Mouse (Mus musculus): Measurements from ENCODE around the gene Art2b.
"Not testable (repeated sequence)": the region's sequence is repeated elsewhere in the genome, so short reads cannot be mapped to it uniquely, and the experiment has no call there.

Art2b gene

GRCm38 (mm10) chr7:101574413-101574812 lies 11.0 kb downstream of the Art2b start:
- in situ Hi-C loops (cut with MboI; ENCODE audit: unreplicated experiment in 2 of 2) = no loop called here

DNA sequence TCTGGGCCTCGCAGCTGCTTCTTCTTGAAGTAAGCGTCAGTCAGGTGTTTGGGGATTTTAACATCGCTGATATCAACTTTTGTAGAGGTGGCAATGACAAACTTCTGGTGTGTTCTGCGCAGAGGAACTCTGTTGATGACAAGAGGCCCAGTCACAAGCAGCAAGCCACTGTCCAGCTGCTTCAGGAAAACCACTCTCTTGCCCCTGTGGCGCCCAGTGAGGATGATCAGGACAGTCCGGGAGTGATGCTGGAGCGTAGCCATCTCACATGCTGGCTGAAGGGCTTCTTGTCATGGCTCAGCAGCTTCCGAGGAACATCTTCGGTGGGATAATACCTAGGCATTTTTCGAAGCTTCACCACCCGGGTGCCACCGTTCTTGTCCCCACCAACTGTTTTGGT lies 11.8 kb downstream of the Art2b start:
- in situ Hi-C loops (cut with MboI; ENCODE audit: unreplicated experiment in 2 of 2) = not testable (repeated sequence)

DNA sequence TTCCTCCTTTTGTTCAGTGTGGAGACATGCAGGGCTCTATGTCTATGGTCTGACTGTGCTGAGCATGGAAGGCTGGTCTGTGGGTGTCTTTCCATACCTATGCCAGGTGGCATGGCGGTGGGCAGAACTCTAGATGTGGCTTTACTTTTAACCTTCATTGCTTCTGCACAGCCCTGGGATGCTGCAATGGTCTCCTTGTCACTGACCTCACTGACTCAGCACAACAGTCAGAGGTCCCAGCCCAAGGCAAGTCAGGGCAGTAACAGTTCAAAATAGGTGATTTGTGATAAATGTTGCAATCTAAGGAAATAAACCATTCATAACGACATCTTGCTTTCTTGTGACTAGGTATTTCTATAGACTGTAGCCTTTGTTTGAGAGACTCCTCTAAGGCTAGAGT lies 21.3 kb downstream of the Art2b start:
- in situ Hi-C loops (cut with MboI; ENCODE audit: unreplicated experiment in 2 of 2) = no loop called here

DNA sequence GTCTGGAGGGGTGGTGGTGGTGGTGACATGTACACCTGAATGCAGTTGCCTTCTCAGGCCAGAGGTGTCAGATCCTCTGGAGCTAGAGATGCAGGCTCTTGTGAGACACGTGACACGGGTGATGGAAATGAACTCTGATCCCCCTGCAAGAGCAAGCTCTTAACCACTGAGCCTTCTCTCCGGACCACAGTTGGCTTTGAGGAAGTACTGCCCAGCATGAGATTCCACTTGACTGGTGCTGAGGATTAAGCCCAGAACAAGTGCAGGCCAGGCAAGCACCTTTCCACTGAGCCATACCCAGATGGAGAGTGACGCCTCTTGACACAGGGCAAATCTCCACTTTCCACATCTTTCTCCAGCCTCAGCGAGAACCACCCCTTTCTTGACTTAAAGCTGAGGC lies 26.0 kb downstream of the Art2b start:
- in situ Hi-C loops (cut with MboI; ENCODE audit: unreplicated experiment in 2 of 2) = not testable (repeated sequence)

DNA sequence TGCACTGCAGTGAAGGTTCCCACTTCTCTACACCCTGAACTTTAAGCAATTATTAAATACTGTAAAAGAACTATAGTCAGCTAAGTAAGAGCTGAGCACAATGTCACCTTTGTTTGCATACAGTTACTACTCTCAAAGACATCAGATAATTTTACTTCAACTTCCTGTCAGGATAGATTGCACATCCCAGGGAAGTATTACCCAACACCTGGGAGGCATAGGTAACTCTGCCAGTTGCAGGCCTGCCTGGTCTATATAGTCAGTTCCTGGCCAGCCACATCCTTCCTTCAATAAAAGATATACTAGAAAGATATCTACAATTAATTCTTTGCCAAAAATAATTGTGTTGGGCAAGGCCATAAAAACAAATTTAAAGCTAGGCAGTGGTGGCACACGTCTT lies 28.0 kb downstream of the Art2b start:
- in situ Hi-C loops (cut with MboI; ENCODE audit: unreplicated experiment in 2 of 2) = no loop called here

DNA sequence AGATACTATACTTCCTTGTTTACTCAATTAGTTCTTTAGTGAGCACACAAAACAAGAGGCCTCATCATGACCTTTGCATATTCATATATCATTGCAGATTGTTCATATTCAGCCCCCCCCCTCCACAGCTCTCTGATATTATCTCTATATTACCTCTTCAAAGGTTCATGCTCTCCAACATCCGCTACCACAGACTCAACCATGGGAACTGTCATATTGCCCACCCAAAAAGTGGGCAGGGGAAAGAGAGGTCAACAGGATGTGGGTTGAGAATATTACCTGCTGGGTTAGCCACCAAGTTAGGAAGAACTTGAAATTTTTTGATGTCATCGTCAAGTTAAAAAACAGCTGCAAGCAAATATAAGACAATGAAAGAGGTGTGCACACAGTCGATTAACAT lies 29.9 kb downstream of the Art2b start:
- in situ Hi-C loops (cut with MboI; ENCODE audit: unreplicated experiment in 2 of 2) = not testable (repeated sequence)

GRCm38 (mm10) chr7:101551530-101551929 lies 33.9 kb downstream of the Art2b start:
- in situ Hi-C loops (cut with MboI; ENCODE audit: unreplicated experiment in 2 of 2) = no loop called here

DNA sequence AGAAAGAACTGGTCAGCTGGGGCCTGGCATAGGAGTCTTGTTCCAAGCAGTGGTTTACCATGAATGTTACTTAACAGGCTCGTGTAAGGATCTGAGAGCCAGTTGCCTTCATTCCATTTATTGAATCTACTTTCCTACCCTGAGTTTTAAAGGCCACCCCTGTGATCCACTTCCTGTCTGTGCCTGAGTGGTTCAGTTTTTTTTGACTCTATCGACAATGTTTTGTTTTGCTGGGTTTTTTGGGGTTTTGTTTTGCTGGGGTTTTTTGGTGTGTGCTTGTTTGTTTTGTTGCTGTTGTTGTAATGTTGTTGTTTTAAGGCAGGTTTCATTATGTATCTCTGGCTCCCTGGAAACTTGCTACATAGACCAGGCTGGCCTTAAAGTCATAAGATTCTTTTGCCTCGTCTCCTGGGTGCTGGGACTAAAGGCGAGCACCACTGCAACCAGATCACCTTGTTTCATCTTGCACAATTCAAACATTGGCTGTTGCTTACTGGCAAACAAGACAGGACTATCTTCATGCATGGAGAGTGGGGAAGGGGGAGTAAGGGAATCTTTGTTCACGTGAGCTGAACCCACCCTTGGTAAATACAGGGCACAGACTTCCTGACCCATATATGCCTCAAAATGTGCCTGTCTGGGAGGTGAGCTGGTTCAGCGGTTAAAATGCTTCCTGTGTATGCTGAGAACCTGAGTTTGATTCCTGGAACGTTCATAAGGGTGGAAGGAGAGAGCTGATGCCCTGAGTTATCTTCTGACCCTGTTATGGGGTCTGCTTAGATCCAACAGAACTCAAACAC lies 34.5 kb downstream of the Art2b start:
- in situ Hi-C loops (cut with MboI; ENCODE audit: unreplicated experiment in 2 of 2) = no loop called here

DNA sequence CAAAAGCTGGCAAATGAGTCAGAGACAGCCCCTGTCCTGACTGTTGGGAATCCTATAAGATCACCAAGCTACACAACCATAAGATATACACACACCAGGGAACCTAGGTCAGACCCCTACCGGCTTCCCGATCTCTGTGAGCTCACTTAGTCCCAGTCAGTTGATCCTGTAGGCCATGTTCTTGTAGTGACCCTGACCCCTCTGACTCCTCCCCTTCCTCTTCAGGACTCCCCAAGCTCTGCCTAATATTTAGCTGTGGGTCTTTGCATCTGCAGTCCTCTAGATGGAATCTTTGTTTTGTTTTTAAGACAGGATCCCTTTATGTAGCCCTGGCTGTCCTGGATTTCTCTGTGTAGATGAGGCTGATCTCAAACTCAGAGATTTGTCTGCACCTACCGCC lies 36.1 kb downstream of the Art2b start:
- in situ Hi-C loops (cut with MboI; ENCODE audit: unreplicated experiment in 2 of 2) = no loop called here

GRCm38 (mm10) chr7:101547651-101548050 lies 37.7 kb downstream of the Art2b start:
- in situ Hi-C loops (cut with MboI; ENCODE audit: unreplicated experiment in 2 of 2) = no loop called here

DNA sequence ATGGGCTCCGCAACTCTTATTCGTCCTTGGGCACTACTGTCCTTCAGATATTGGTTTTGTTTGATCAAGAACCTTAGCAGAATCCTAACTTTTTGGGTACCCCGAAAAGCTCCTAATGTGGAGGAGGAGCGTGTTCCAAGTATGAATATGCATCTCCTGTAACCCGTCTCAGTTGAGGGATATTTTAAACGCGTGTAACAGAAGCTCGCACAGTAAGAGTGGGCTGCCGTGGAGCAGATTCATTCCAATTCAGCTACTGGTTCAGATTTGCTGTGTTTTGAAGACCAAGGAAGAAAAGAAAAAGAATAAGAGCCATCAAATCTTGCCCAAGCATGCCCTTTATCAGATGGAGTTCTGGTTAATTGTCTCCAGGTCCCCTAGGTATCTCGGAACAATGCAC lies 43.7 kb downstream of the Art2b start:
- in situ Hi-C loops (cut with MboI; ENCODE audit: unreplicated experiment in 2 of 2) = no loop called here

DNA sequence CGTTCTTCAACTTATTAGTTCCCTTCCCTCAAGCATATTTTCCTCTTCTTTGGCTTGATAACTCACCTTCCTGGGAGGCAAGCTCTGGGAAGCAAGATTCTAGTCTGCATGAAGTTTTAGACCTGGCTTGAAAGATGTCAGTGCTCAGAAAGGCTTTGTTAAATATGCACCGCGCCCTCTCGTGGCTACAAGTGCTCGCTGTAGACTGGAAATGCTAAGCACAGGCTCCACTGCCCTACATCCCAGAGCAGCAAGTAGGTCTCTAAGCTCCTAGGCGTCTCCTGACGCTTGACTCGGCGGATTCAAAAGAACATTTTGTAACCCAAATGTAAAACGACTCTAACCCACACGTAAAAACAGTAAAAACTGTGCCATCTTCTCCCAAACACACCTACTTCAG lies 44.3 kb downstream of the Art2b start:
- in situ Hi-C loops (cut with MboI; ENCODE audit: unreplicated experiment in 2 of 2) = no loop called here

GRCm38 (mm10) chr7:101540684-101541083 lies 44.7 kb downstream of the Art2b start:
- in situ Hi-C loops (cut with MboI; ENCODE audit: unreplicated experiment in 2 of 2) = no loop called here

DNA sequence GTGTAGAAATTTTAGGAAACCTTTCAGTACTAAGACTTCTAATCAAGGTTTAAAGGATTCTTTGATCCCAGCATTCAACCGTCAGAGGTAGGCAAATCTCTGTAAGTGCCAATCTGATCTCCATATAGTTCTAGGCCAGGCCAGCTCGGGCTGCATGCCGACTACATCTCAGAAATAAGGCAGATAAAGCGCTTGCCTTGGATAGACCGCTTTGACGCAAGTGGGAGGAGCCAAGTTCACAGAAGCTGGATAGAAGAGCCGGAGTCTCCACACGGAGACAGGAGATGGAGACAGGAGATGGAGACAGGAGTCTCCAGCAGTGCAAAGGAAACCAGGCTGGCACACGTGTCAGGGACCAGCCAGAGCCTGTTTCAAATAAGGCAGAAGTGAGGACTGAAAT lies 45.6 kb downstream of the Art2b start:
- in situ Hi-C loops (cut with MboI; ENCODE audit: unreplicated experiment in 2 of 2) = loop anchor here in 1 of 2 experiments (10.0 kb wide), 1 partner anchor 235 kb away; the partner anchor contains the start of gene Atg16l2

DNA sequence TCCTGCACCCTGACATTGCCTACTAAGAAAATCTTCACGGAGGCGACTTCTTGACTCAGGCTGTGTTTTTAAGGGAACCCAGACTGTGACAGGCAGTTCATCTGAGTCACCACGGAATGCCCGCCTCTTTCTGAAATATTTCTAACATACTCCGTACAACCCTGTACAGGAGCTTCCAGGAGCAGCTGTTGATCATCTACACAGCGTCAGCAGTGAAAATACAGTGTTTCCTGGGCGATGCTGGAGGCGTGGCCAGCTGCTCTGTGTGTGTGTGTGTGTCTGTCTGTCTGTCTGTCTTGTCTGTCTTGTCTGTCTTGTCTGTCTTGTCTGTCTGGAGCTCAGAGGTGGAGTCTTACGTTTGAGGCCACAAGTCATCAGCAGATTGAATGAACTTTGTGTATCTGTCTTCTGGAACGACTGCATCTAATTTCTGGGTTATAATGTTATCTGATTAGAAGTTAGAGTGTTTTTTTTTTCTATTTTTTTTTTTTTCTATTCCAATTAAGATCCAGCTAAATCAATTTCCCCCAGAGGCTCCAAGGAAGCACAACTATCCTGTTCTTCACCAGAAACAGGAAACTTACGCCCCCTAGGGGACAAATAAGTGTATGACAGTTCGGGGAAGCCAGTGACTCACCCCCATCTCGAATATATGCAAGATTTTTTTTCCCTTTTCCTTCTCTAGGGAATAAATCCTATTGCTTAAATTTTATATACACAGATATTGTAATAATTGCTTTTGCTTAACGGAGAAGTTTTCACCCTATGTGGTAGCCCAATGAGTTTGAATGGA lies 47.1 kb downstream of the Art2b start:
- in situ Hi-C loops (cut with MboI; ENCODE audit: unreplicated experiment in 2 of 2) = loop anchor here in 1 of 2 experiments (10.0 kb wide), 1 partner anchor 234 kb away; the partner anchor contains the start of gene Atg16l2

DNA sequence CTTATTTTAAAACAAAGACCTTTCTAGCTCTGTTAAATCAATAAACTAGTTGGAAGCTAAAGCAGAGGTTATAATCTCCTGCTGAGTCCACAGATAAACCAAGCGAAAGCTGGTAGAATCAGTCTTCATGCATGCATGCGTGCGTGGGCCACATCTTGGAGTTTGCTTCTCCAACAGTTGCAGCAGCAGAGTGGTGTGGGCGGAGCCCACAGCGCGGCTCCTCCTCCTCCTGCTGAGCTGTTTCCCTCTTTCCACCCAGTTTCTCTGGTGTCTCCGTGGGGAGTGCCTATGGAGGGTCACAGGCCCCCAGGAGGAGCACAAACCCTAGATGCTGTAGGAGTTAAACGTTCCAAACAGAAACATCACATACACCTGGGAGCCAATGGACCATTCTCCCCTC lies 47.9 kb downstream of the Art2b start:
- in situ Hi-C loops (cut with MboI; ENCODE audit: unreplicated experiment in 2 of 2) = loop anchor here in 1 of 2 experiments (10.0 kb wide), 1 partner anchor 233 kb away; the partner anchor contains the start of gene Atg16l2

GRCm38 (mm10) chr7:101535517-101535916 lies 49.9 kb downstream of the Art2b start:
- in situ Hi-C loops (cut with MboI; ENCODE audit: unreplicated experiment in 2 of 2) = loop anchor here in 1 of 2 experiments (10.0 kb wide), 1 partner anchor 231 kb away; the partner anchor contains the start of gene Atg16l2

- in situ Hi-C loops (cut with MboI; ENCODE audit: unreplicated experiment in 2 of 2) = loop anchor here in 1 of 2 experiments (10.0 kb wide), 1 partner anchor 230 kb away; the partner anchor contains the start of gene Atg16l2
Measured at GRCm38 (mm10) chr7:101535102-101535501, 50.3 kb downstream of the Art2b start.

DNA sequence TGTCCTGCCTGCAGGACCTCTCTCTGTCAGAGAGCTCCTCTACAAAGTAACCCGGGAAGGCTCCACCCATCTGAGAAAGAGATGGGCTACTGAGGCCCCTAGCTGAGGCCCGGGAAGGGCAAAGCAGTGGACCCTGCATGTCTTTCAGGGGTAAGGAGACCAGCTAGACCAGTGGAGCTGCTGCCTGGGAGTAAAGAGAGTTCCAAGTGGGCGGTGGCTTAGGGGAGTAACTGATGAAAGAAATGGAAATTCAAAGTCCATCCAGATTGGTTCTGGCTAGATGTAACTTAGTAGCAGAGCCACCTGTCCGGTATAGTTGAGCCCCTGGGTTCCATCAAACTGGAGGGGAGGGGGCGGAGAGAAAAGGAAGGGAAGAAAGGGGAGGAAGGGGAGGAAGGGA lies 51.0 kb downstream of the Art2b start:
- in situ Hi-C loops (cut with MboI; ENCODE audit: unreplicated experiment in 2 of 2) = loop anchor here in 1 of 2 experiments (10.0 kb wide), 1 partner anchor 230 kb away; the partner anchor contains the start of gene Atg16l2
